Mouse (Mus musculus): ENCODE data around the gene Kit.

Kit gene

DNA sequence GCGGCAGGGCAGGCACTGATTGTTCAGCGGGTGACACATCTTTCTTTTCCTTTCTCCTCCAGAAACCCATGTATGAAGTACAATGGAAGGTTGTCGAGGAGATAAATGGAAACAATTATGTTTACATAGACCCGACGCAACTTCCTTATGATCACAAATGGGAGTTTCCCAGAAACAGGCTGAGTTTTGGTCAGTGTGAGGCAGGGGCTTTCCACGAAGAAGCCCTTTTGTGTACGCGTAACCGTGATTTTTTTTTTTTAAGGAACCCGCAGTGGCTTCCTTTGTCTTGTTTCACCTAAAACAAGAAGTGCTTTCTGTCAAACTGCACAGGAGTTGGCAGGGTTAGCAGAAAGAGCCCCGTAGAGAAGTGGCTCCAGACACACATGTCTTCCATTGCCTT, 65.9 kb downstream of the Kit start:
- DNase-seq, result no peak

DNA sequence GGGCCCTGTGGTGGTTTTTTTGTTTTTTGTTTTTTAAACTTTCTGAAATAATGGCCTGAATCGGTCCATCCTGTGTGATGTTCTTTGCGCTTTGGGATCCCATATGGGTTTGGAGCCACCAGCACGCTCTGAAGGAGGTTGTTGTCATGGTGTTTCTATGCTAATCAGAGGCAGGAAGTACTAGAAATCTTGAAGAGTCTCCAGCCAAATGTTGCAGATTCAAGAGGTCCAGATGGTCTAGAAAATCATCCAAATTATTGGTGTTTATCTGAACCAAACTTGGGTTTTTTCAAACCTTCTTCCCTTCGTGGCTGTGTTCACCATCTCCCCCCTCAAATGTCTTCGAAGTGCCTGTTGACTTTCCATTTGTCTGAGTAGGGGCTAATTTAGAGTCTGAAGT, 72.3 kb downstream of the Kit start:
- DNase-seq, result no peak

DNA sequence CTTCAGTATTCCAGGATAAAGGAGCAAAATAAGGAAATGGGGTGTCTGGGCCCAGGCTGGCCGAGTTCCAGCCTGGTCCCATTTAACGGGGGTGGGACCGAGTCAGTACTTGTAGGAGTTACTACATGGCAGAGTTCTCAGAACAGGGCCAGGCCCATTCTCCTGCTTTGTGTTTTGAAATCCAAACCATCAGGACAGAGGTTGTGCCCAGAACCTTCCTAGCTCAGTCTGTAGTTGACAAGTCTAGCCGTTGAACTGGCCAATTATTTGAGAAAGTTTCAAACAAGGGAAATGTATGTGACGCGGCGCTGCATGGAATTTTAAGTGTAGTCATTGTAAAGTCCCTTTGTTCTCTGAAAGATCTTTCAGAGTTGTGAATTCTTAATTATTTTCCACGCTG, 75.8 kb downstream of the Kit start:
- no peak for DNase-seq

DNA sequence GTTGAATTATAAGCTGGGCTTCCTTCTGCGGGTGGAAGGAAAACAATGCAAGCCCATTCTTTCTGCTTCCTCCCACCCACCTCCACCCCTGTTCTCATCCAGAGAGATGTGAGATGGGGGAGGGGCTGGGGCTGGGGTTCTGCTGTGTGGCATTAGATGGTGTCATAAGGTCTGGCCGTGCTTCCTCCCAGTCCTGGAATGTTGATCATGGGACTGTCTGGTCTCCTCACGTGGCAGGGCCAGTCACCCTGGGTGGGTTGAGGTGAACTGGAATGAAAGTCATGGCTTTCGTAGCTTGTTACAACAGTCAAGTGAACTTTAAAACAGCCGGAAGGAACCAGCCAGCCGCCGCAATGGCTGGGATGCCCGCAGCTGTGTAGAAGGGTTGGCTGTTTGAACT, 78.7 kb downstream of the Kit start:
- no peak for DNase-seq

DNA sequence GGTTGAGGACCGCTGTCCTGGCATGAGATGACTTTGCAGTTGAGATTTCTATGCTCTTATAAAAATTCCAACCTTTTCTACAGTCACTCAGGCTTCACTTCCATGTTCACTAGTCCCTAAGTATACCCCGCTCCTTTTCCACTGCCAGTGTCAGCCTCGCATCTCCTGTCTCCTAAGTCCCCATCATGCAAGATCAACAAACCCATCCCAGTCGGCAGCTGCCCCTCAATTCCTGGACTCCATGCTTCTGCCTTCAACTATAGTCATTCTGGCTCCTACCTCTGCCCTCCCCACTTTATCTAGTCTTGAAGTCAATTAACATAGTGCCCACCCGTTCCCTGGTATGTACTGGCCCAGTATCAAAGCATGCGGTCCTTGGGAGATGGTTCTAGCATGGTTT, 83.9 kb downstream of the Kit start:
- no peak for DNase-seq

DNA sequence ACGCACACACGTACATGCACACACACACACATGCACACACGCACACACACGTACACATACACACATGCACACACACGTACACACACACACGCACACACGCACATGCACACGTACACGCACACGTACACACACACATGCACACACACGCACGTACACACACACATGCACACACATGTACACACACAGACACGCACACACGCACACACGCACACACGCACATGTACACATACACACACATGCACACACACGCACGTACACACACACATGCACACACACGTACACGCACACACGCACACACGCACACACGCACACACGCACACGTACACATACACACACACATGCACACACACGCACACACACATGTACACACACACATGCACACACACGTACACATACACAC, 85.6 kb downstream of the Kit start:
- no peak for DNase-seq

DNA sequence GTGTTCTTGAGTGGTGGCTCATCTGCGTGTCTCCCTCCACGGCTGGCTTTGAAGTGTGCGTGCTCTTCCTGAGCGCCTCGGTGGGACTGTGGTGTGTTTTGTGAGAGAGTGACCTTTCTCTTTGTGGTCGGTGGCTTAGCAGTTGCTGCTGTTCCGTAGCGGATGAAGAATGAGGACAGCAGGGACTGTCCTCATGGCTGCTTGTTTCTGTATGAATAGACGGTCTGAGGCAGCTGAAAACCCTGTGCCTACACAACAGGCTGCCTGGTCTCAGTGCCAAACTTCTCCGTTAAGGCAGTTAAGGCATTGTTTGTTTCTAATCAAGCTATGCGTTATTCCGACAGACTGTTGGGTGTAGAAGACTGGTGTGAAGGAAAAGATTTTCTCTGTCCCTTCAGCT, 87.8 kb downstream of the Kit start:
- DNase-seq, result no peak

DNA sequence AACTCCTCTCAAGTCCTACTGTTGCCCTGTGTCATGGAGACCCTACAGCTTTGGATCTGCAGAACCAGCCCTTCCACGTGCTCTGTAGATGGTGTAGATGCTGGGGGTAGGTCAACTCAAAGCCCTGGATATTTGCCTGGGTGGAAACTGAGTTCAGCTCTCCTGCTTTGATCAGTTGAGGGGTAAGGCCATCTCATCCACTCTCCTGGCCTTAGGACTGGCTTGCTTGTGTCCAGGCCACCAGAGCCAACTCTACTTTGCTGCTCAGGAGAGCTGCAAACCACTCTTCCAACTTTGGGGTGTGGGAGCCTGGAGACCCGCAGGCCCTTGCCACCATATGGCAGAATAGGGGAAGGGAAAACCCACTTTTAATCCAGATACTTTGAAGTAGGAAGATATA, 89.1 kb downstream of the Kit start:
- no peak for DNase-seq

DNA sequence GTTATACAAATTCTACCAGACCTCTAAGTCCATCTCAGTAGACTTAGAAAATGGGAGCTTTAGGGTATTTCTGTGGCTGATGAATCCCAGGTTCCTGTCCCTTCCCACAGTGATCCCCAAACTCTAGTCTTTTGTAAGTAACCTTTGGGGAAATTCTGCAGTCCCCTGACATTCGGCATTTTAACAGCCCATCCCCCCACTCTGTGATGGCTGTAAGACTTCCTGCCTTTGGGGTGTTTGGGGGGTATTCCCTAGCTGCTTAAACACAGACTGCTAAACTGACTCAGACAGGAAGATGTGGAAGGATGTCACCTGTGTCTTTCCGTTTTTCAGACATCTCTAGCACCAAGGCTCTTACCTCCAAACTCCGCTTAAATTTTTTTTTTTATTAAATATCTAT, 92.4 kb downstream of the Kit start:
- DNase-seq, result no peak

DNA sequence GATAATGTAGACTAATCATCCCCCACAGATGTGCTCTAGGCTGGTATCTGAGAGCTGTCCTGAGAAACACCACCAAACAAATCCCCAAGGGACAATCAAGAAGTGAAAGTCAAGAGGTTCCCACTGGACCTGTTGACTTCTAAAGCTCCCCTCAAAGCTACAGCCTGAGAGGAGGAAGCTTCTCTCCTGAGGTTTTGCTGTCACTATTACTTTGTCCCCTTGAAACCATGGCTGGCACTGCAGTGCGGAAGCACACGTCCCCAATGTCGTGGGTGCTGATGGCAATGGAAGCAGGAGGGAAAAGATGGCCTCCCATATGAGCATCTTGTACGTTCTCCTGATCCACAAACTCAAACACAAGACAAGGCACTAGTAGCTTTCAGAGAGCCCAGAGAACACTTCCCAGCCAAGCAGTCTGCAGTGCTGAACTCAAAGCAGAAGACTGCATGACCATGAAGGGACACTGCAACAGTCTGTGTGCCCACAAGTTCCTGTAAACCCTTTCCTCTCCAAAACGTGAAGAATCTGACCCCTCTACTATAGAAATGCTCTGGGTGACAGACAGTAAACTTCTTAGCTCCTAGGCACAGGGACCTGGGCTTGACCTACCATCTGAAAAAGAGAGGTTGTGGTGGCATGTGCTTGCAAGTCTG, 96.5 kb downstream of the Kit start:
- DNase-seq, result no peak

DNA sequence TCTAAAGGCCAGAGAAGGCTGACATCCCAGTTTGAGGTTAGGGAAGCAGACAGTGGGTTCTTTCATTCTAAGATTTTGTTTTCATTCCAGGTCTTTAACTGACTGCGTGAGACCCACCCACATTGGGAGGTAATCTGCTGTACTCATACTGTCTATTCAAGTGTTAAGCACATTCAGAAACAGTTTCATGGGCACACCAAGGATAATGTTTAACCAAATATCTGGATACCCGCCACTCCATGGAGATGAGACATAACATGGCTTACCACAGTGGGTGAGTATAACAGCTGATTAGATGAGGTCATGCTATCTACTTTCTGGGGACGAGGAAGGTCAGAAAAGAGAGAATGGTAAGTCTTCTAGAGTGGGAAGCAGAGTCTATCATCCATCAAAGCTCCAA, 101.3 kb downstream of the Kit start:
- no peak for DNase-seq

DNA sequence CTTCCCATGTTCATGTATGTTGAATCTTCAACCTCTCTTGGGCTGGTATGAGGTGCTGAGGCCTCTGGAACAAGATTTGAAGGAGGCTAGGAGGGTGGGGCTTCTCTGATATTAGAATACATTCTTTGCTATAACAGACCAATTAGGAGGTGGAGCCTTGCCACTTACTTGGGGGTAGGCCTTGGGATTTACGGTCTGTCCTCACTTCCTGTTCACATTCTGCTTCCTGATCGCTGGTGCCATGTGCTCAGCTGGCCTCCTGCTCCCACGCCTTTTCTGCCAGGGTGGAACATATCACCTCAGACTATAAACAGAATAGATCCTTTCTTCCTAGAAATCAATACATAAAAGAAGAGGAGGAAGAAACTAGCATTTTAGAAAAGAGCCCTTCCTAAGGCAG, 105.2 kb downstream of the Kit start:
- DNase-seq, result no peak

DNA sequence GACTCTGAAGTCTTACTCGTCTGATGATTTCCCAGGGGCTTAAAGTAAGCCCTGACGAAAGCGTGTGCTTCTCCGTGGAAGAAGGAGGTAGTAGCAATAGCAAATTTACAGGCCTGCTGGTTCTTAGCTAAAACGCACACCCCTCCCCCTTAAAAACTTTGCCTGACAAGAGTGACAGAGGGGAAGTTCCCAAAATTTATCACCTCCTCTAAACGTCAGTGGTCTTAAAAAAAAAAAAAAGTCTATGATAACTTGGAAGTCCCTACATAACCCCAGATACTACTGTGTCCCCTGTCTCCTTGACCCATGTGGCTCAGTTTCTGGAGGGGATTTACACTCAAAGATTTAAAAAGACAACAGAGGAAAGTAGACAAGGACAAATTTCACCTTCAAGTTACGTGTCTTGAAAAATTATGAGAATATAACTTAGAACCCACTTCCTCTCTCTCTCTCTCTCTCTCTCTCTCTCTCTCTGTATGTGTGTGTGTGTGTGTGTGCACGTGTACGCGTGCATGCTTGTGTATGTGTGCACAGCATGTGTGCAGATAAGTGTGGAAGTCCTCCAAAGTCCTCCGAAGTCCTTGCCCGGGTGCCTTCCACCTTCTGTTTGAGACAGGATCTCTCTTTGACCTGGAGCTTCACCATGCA, 120.6 kb downstream of the Kit start:
- no peak for DNase-seq

DNA sequence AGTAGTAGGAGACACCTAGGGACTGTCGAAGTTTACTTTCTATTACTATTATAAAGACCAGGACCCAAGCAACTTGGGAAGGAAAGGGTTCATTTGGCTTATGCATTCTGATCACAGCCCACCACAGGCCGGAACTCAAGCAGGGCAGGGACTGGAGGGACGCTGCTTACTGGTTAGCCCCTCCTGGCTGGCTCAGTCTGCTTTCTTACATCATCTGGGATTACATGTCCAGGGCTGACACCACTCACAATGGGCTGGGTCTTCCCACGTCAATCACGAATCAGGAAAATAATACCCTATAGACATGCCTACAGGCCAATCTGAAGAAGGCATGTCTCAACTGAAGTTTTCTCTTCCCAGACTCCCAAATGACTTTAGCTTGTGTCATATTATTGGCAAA, 122.2 kb downstream of the Kit start:
- DNase-seq, result no peak

DNA sequence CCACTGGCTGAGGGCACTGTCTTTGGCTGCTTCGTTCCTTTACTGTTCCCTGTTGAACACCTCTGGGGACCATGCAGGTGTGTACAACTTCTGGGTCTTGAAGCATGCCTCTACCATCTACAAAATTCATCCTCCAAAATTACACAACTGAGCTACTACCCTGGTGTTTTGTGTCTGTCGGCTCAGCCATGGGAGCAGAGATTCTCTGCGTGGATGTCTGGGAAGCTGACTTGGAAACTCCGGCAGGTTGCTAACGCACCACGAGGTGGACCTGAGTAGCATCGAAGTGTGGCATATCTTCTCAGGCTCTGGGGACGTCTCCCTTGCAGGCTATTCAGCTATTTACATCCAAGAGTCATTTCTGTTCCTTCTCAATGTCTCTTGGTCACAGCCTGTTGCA, 123.8 kb downstream of the Kit start:
- DNase-seq, result no peak

DNA sequence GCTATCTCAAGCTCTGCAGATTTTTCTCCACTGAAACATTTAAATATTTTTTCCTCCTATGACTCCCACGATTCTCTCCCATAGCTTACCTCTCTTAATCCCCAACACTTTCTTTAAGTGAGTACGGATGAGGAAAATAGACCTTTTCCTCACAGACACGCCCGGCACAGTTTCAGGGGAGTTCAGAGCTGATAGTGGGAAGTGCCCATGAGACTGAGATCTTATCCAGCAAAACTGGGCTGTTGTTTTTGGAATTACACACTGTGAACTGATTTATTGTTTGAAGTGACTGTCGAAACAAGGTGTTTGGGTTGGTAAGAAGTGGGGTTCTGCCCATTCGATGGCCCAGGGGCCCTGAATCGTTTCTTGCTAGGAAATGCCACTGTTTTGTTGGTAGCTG, 124.4 kb downstream of the Kit start:
- no peak for DNase-seq

DNA sequence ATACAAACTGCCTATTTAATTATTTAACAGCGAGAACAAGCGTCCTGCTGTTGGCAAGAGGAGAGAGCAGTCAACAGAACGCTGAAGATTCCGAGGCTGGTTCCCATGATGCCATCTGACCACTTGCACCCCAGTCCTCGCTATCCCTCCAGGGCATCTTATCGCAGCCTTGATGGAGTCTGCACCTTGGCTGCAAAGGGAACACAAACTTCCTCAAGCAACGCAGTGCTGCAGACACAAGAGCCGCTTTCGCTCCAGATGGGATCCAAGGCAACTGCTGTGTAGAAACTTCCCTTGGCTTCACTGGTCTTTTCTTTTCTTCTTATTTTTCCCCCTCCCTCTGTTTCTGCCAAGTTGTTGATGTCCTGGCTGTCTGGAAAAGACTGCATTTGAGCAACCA, 124.8 kb downstream of the Kit start:
- DNase-seq, result no peak

DNA sequence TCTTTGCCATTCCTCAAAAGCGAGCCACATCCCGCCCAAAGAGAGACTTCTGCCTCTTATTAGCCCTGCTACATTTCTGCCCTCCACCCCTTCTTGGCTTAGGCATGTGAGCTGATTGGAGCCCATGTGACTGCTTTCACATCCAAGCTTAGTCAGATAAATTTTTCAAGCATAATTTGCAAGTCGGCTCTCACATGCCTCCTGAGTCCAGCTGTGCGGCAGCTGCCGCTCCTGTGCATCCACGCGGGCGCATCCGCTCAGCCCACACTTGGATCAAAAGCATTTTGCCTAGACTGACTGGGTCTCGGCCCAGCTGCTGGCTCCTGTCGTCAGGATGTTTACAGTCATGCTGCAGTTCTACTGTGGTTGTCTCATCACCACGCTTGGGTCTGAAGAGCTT, 126.9 kb downstream of the Kit start:
- no peak for DNase-seq

DNA sequence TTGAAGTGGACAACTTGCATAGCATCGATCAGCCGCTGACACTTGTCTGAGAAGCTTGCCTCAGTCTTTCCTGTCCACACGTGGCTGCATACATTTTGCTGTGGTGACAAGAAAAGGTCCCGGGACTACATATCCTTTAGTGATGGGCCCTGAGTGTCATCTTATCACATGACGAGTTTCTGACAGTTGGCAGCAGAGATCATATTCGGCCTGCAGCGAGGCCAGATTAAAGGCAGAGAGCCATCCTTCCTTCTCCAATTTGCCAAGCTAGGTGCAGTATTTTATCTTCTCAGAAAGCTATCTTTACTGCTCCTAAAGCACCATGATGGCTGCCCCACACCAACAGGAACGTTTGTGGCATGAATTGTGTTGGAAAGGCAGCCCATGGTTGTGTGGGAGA, 127.4 kb downstream of the Kit start:
- DNase-seq, result no peak

DNA sequence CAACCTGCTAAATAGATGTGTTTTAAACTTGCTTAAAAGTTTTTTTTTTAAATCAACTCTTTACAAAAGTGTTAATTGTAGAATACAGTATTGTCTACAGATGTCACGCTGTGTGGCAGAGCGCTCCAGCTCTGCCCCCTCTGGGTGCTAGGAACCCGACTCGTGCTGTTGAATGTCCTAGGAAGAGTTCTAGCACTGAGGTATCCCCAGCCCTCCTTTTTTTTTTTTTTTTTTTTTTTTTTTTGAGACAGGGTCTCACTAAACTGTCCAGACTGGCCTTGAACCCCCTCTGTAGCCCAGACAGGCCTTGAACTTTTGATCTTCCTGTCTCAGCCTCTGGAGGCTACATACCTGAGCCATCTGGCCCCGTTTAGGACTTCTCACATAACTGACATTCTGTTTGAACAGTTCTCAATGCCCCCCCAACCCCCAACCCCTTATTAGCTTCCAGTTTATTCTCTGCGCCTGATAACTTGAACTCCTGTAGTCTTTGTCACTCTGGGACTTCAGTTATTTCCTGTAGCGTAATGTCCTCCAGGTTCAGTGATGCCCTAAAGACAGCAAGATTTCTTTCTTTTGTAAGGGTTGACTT, 130.0 kb downstream of the Kit start:
- DNase-seq, result no peak

DNA sequence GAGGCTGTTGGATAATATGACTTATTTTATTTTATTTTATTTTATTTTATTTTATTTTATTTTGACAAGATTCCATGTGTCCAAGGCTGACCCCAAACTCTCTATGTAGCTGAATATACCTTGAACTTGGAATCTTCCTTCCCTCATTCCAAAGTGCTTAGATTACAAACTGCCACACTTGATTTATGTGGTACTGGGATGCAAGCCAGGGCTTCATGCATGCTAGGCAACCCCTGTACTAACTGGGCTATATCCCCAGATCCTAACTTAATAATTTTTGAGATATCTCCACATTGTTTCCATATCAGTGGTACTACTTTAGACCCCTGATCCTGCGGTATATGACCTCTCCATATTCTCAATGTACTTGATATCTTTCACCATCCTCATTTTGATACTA, 130.7 kb downstream of the Kit start:
- no peak for DNase-seq

Measured in cerebellum, postnatal 36 days (tissue).